Mouse (Mus musculus) E14TG2a.4 (cell line): ENCODE data around the gene H2-T22.

Source experiments
- CTCF ChIP-seq: conservative IDR thresholded peaks from 2 replicates; pipeline ENCODE4 v1.5.1; 2014; ENCODE audit warnings: low read length
- NANOG ChIP-seq: IDR thresholded peaks from 2 replicates; pipeline ENCODE4 v1.6.1; 2014; ENCODE audit warnings: borderline replicate concordance, low read length, mixed read lengths

DNA sequence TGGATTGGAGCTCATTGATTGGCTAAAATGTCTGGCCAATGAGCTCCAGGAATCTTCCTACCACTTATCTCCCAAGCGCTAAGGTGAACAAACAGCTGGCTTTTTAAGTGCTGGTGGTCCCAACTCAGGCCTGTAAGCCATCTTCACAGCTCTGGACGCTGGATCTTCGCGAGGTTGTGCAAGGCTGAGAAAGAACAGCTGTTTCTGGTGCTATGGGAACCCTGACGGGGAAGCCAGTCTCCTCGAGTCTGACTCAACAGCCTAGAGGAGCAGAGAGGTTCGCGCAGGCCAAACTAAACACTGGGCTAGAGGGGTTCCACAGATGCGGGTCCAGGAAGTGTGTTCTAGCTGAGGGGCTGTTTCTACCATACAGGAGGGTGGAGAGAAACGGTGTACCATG is 50.8 kb downstream of the H2-T22 start:
- TF ChIP-seq CTCF: no peak
- no peak for TF ChIP-seq NANOG
